Mouse (Mus musculus): Measurements from ENCODE around the gene Coa7.

GRCm38 (mm10) chr4:108357458-108357857, 29.5 kb downstream of the Coa7 start:
- TF ChIP-seq POLR2A (IDR thresholded peaks at IDR 0.05; ENCODE audit: control insufficient read depth, extremely low read depth, insufficient read depth, low read length, poor library complexity): no peak
- no peak for TF ChIP-seq CTCF (IDR thresholded peaks at IDR 0.05; ENCODE audit: borderline replicate concordance, control insufficient read depth, extremely low read depth, insufficient read depth, low read length, poor library complexity)

Data from thymus, adult 2 months (tissue).